20 mouse cellular contexts compared by ENCODE assay signal in the genomic region with DNA sequence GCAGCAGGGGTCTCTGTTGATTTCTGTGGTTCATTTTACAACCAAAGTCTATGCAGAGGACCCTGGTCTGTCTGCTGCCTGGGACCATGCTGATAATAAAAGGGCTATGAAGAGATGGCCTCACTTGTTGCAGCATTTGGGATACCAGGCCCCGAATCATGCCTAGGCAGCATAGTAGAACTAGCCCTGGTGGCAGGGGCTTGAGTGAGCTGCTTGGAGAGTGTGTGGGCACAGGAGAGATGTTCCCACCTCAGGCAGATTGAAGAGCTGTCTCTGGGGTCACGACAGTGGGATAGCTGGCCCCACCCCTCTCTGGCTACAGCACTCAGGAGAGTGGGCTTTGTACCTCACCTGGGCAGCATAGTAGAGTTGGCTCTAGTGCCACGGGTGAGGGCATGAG. TPM values are rescaled to one million over a fixed set of nuclear protein-coding genes. Genes with fewer than 3 reads are reported as not detected.
DNase-seq lines count a peak whose midpoint lies in the region; ATAC-seq and TF ChIP-seq lines count a peak whose summit lies in the region.
"Had no signal": no experiment of that assay in that cellular context is flagged by ENCODE, and none has a peak within 500 bp of the region (broad histone marks: within the 10 kb centered on the region; RNA-seq: fewer than 3 reads in every experiment).

No protein-coding gene starts in this region.

- DNase-seq in spleen, postnatal 10 days (ENCODE audit: low spot score in 2 of 2) = peak; percentile 24 to 28
- no peak for DNase-seq in spleen, postnatal 14 days (ENCODE audit: low spot score in 2 of 2)
- DNase-seq in MEL (ENCODE audit: low read depth, low spot score) = peak; percentile 79
- no peak for DNase-seq in liver, postnatal 0 days
- no peak for DNase-seq in frontal cortex, postnatal 25 days (ENCODE audit: low spot score in 2 of 2)
- DNase-seq in hindbrain, embryonic 10.5 days (ENCODE audit: low spot score) = no peak
- DNase-seq: adrenal gland, adult 2 months; cerebellum, adult 9-10 months; embryo, embryonic 11 days; gastrocnemius, adult 2 months; heart, adult 2 months; heart, postnatal 36 days had no signal

- peaks cover 0 to 48% of the 10 kb centered on the region in 2 experiments; a peak in 2 of 4 replicates for H3K36me3 ChIP-seq in MEL (ENCODE audit: control insufficient read depth in 1 of 2, insufficient read depth in 2 of 2, low read length in 2 of 2)
- no peaks in the 10 kb centered on the region for H3K36me3 ChIP-seq in liver, postnatal 0 days (replicated peaks; ENCODE audit: insufficient read depth, low read length)
- no peaks in the 10 kb centered on the region for H3K36me3 ChIP-seq in hindbrain, embryonic 10.5 days
- no peaks in the 10 kb centered on the region for H3K36me3 ChIP-seq in forebrain, embryonic 15.5 days
- H3K36me3 ChIP-seq: forebrain, embryonic 12.5 days; limb, embryonic 13.5 days; midbrain, embryonic 13.5 days had no signal

- H3K4me2 ChIP-seq in liver, postnatal 0 days (ENCODE audit: low read depth, low read length) = no peak overlapping the region
- no peak overlapping the region for H3K4me2 ChIP-seq in forebrain, embryonic 15.5 days (replicated peaks)
- H3K4me2 ChIP-seq: forebrain, embryonic 12.5 days; limb, embryonic 13.5 days; midbrain, embryonic 13.5 days had no signal

- H3K27ac ChIP-seq in MEL (ENCODE audit: control insufficient read depth, low read depth, low read length) = peak overlapping the region; percentile 2
- H3K27ac ChIP-seq in brown adipose tissue, adult 24 weeks (replicated peaks; ENCODE audit: low read depth, low read length) = peak overlapping the region; percentile 63
- peak overlapping the region; percentile 73 for H3K27ac ChIP-seq in liver, postnatal 0 days (ENCODE audit: low read depth)
- H3K27ac ChIP-seq in hindbrain, embryonic 10.5 days = no peak overlapping the region
- H3K27ac ChIP-seq in forebrain, embryonic 15.5 days (replicated peaks) = no peak overlapping the region
- H3K27ac ChIP-seq: forebrain, embryonic 12.5 days; gastrocnemius, adult 2 months; heart, adult 2 months; limb, embryonic 13.5 days; midbrain, embryonic 13.5 days had no signal

- H3K9ac ChIP-seq in MEL (ENCODE audit: control insufficient read depth, low read depth, low read length, poor library complexity, severe bottlenecking) = no peak overlapping the region
- H3K9ac ChIP-seq in liver, postnatal 0 days (replicated peaks) = no peak overlapping the region
- no peak overlapping the region for H3K9ac ChIP-seq in forebrain, embryonic 15.5 days (replicated peaks)
- H3K9ac ChIP-seq: forebrain, embryonic 12.5 days; limb, embryonic 13.5 days; midbrain, embryonic 13.5 days had no signal

- H3K4me1 ChIP-seq in MEL (ENCODE audit: control insufficient read depth in 1 of 2, insufficient read depth in 2 of 2, low read length in 2 of 2) = peaks cover 41 to 60% of the 10 kb centered on the region in 2 experiments
- peaks cover 17% of the 10 kb centered on the region; the same call in 1 of the 2 replicates for H3K4me1 ChIP-seq in brown adipose tissue, adult 24 weeks (ENCODE audit: control insufficient read depth, insufficient read depth, insufficient read length, low read length)
- H3K4me1 ChIP-seq in liver, postnatal 0 days (ENCODE audit: insufficient read depth) = peaks cover 35% of the 10 kb centered on the region
- peaks cover 13% of the 10 kb centered on the region for H3K4me1 ChIP-seq in hindbrain, embryonic 10.5 days (replicated peaks)
- peaks cover 4% of the 10 kb centered on the region; the same call in 1 of the 2 replicates for H3K4me1 ChIP-seq in forebrain, embryonic 15.5 days

- no peak overlapping the region for H3K4me3 ChIP-seq in MEL (ENCODE audit: control insufficient read depth in 1 of 2, insufficient read depth in 1 of 2, low read depth in 2 of 2, low read length in 2 of 2)
- no peak overlapping the region for H3K4me3 ChIP-seq in brown adipose tissue, adult 24 weeks (ENCODE audit: insufficient read depth, low read depth, low read length)
- H3K4me3 ChIP-seq in liver, postnatal 0 days (ENCODE audit: low read depth, low read length) = no peak overlapping the region
- no peak overlapping the region for H3K4me3 ChIP-seq in hindbrain, embryonic 10.5 days
- H3K4me3 ChIP-seq in forebrain, embryonic 15.5 days = no peak overlapping the region
- H3K4me3 ChIP-seq: forebrain, embryonic 12.5 days; gastrocnemius, adult 2 months; heart, adult 2 months; limb, embryonic 13.5 days; midbrain, embryonic 13.5 days; myocyte had no signal

- no peak for TF ChIP-seq POLR2A in MEL (IDR thresholded peaks at IDR 0.05; ENCODE audit: control insufficient read depth in 1 of 2, insufficient read depth in 1 of 2, low read depth in 1 of 2, low read length in 2 of 2, poor library complexity in 1 of 2)

- H3K79me2 ChIP-seq in MEL (ENCODE audit: control insufficient read depth, insufficient read depth, low read length, poor library complexity) = no peaks in the 10 kb centered on the region

- TF ChIP-seq EP300 in MEL (IDR thresholded peaks at IDR 0.05; ENCODE audit: low read depth in 1 of 2, low read length in 2 of 2) = no peak
- TF ChIP-seq EP300 in liver, postnatal 0 days (IDR thresholded peaks at IDR 0.05; ENCODE audit: low read depth) = no peak

- no peaks in the 10 kb centered on the region for H3K9me3 ChIP-seq in MEL (replicated peaks; ENCODE audit: insufficient read depth, low read length)
- no peaks in the 10 kb centered on the region for H3K9me3 ChIP-seq in liver, postnatal 0 days (ENCODE audit: low read length)
- H3K9me3 ChIP-seq in hindbrain, embryonic 10.5 days = 0 out of 2 replicates have a peak, but pooled peaks cover 3% of the 10 kb centered on the region
- no peaks in the 10 kb centered on the region for H3K9me3 ChIP-seq in forebrain, embryonic 15.5 days
- H3K9me3 ChIP-seq: forebrain, embryonic 12.5 days; midbrain, embryonic 13.5 days had no signal

- TF ChIP-seq RAD21 in MEL (IDR thresholded peaks at IDR 0.05; ENCODE audit: low read depth, low read length) = no peak

- WGBS in liver, postnatal 0 days (ENCODE audit: insufficient replicate concordance) = 49% methylated on average over 3 of the region's 3 CpGs
- WGBS in hindbrain, embryonic 10.5 days = 81% methylated on average over 3 of the region's 3 CpGs
- WGBS in forebrain, embryonic 15.5 days = 82% methylated on average over 3 of the region's 3 CpGs

- TF ChIP-seq CTCF in MEL (IDR thresholded peaks at IDR 0.05 in 2 of 3, conservative IDR thresholded peaks at IDR 0.05 in 1 of 3; ENCODE audit: control insufficient read depth in 1 of 3, insufficient read depth in 1 of 3, low read depth in 2 of 3, low read length in 3 of 3, poor library complexity in 1 of 3, severe bottlenecking in 1 of 3) = no peak
- no peak for TF ChIP-seq CTCF in liver, postnatal 0 days (IDR thresholded peaks at IDR 0.05; ENCODE audit: low read depth)

- no peak for ATAC-seq in liver, postnatal 0 days
- no peak for ATAC-seq in forebrain, embryonic 15.5 days (replicated peaks)
- ATAC-seq: midbrain, embryonic 13.5 days had no signal

- H3K27me3 ChIP-seq in MEL (ENCODE audit: control insufficient read depth in 1 of 2, insufficient read depth in 2 of 2, low read length in 2 of 2) = no peaks in the 10 kb centered on the region
- no peaks in the 10 kb centered on the region for H3K27me3 ChIP-seq in liver, postnatal 0 days (ENCODE audit: insufficient read depth, low read length)
- H3K27me3 ChIP-seq in hindbrain, embryonic 10.5 days (ENCODE audit: insufficient read depth, poor library complexity, severe bottlenecking) = no peaks in the 10 kb centered on the region
- H3K27me3 ChIP-seq in forebrain, embryonic 15.5 days = no peaks in the 10 kb centered on the region
- H3K27me3 ChIP-seq: forebrain, embryonic 12.5 days; limb, embryonic 13.5 days; midbrain, embryonic 13.5 days had no signal

TF ChIP-seq in MEL, 35 proteins besides CTCF, POLR2A, EP300 and RAD21:
- no peak for TF ChIP-seq MXI1 (IDR thresholded peaks at IDR 0.05; ENCODE audit: low read depth, low read length)
- no peak for TF ChIP-seq ETS1 (IDR thresholded peaks at IDR 0.05; ENCODE audit: low read depth, low read length)
- no peak for TF ChIP-seq BHLHE40 (IDR thresholded peaks at IDR 0.05; ENCODE audit: borderline replicate concordance, low read depth, low read length)
- no peak for TF ChIP-seq CHD1 (IDR thresholded peaks at IDR 0.05; ENCODE audit: low read depth, low read length)
- no peak for TF ChIP-seq HCFC1 (IDR thresholded peaks at IDR 0.05; ENCODE audit: low read depth, low read length)
- no peak for TF ChIP-seq MYC (IDR thresholded peaks at IDR 0.05; ENCODE audit: low read depth, low read length)
- TF ChIP-seq POLR2AphosphoS2 (IDR thresholded peaks at IDR 0.05; ENCODE audit: low read length) = no peak

RNA-seq across cellular contexts. Expression of a gene that starts 38.0 kb away (rescaled TPM):
- not detected in 2 replicates for total RNA-seq in MEL (2012; rRNA removed)
- under 1 TPM in 1 of 2 experiments, not detected in 1; 0.07 TPM for polyA plus RNA-seq in MEL (2012; ENCODE audit: insufficient read depth in 1 of 2, insufficient read length in 2 of 2, low read depth in 1 of 2, low replicate concordance in 2 of 2, missing spikeins in 1 of 2)
- 0.54 and 0.59 TPM in 2 replicates for polyA plus RNA-seq in brown adipose tissue, adult 24 weeks (2012; ENCODE audit: insufficient read depth, insufficient read length, missing spikeins)
- 2.9 and 3.0 TPM in 2 replicates for polyA plus RNA-seq in liver, postnatal 0 days (2015; fragmentation: Nextera tagmentation; extraction: Ambion mirVana)
- 0.90 and 1.0 TPM in 2 replicates for polyA plus RNA-seq in hindbrain, embryonic 10.5 days (2016; fragmentation: Nextera tagmentation; extraction: Ambion mirVana)
- 0.47 and 0.50 TPM in 2 replicates for polyA plus RNA-seq in forebrain, embryonic 15.5 days (2015; fragmentation: Nextera tagmentation; extraction: Ambion mirVana)
- polyA plus RNA-seq: myocyte had no signal

RNA-seq across cellular contexts. Expression of a gene that starts 47.7 kb away (rescaled TPM):
- total RNA-seq in MEL (2012; rRNA removed) = not detected in 2 replicates
- polyA plus RNA-seq in MEL (2012; ENCODE audit: insufficient read depth in 1 of 2, insufficient read length in 2 of 2, low read depth in 1 of 2, low replicate concordance in 2 of 2, missing spikeins in 1 of 2) = not detected
- polyA plus RNA-seq in brown adipose tissue, adult 24 weeks (2012; ENCODE audit: insufficient read depth, insufficient read length, missing spikeins) = not detected in 2 replicates
- 0.09 TPM in 1 of 2 replicates, not detected in the other for polyA plus RNA-seq in liver, postnatal 0 days (2015; fragmentation: Nextera tagmentation; extraction: Ambion mirVana)
- polyA plus RNA-seq in hindbrain, embryonic 10.5 days (2016; fragmentation: Nextera tagmentation; extraction: Ambion mirVana) = not detected in 2 replicates
- polyA plus RNA-seq in forebrain, embryonic 15.5 days (2015; fragmentation: Nextera tagmentation; extraction: Ambion mirVana) = not detected in 2 replicates
- total RNA-seq: adrenal gland, adult 2 months; gastrocnemius, adult 2 months; heart, adult 2 months; heart, postnatal 36 days had no signal
- polyA plus RNA-seq: adrenal gland, adult 2 months; forebrain, embryonic 12.5 days; heart, adult 2 months; kidney, embryonic 14.5 days; large intestine, adult 2 months; limb, embryonic 13.5 days; midbrain, embryonic 13.5 days; myocyte had no signal

Comparison
In these comparisons a context has a peak if more than half of its experiments do, and no peak if none do; other contexts are left out.
1. DNase-seq: peak in spleen, postnatal 10 days (2 of 2) and MEL (single experiment); none in spleen, postnatal 14 days (0 of 2), liver, postnatal 0 days (single experiment), frontal cortex, postnatal 25 days (0 of 2) and hindbrain, embryonic 10.5 days (single experiment).
2. H3K27ac ChIP-seq: peak in MEL (single experiment), brown adipose tissue, adult 24 weeks (single experiment) and liver, postnatal 0 days (single experiment); none in hindbrain, embryonic 10.5 days (single experiment) and forebrain, embryonic 15.5 days (single experiment).